Mouse (Mus musculus) liver, embryonic 11.5 days (tissue): ENCODE measurements around the gene Rpusd3. TPM values are rescaled to one million over a fixed set of nuclear protein-coding genes. Genes with fewer than 3 reads are reported as not detected.

Experiments
- ATAC-seq: fragments of 200-750 bp; cut with Nextera tagmentation; replicated peaks from 2 replicates; pipeline ENCODE4 v1.8.0; 2017; ENCODE audit warnings: moderate number of reproducible peaks, mild to moderate bottlenecking, moderate TSS enrichment, moderate library complexity; ENCODE audit not compliant: low FRiP score
- DNase-seq: peaks from one replicate; pipeline ENCODE4 v3.0.0-alpha.2; 2017; ENCODE audit warnings: low spot score
- H3K27ac ChIP-seq: fragments of 300-500 bp; sonication (generic); 2 replicates; pipeline ENCODE4 v1.5.1; 2014; ENCODE audit warnings: mild to moderate bottlenecking, low read depth, low read length, control low read depth
- H3K27me3 ChIP-seq: fragments of 300-500 bp; sonication (generic); replicated peaks from 2 replicates; pipeline ENCODE4 v1.6.1; 2014; ENCODE audit warnings: low read length, mixed read lengths; ENCODE audit not compliant: control insufficient read depth, insufficient read depth
- H3K36me3 ChIP-seq: fragments of 300-500 bp; sonication (generic); 2 replicates; pipeline ENCODE4 v1.6.1; 2014; ENCODE audit warnings: mild to moderate bottlenecking, low read length, moderate library complexity, mixed read lengths; ENCODE audit not compliant: control insufficient read depth, insufficient read depth
- H3K4me1 ChIP-seq: fragments of 300-500 bp; sonication (generic); replicated peaks from 2 replicates; pipeline ENCODE4 v1.6.1; 2014; ENCODE audit warnings: low read length, mixed read lengths; ENCODE audit not compliant: control insufficient read depth, insufficient read depth
- H3K4me2 ChIP-seq: fragments of 300-500 bp; sonication (generic); 2 replicates; pipeline ENCODE4 v1.6.1; 2014; ENCODE audit warnings: mild to moderate bottlenecking, control low read depth, moderate library complexity
- H3K4me3 ChIP-seq: fragments of 300-500 bp; sonication (generic); 2 replicates; pipeline ENCODE4 v1.5.1; 2014; ENCODE audit warnings: low read depth, low read length, control low read depth
- H3K9ac ChIP-seq: fragments of 300-500 bp; sonication (generic); 2 replicates; pipeline ENCODE4 v1.6.1; 2014; ENCODE audit warnings: low read depth, low read length, control low read depth
- H3K9me3 ChIP-seq: fragments of 300-500 bp; sonication (generic); 2 replicates; pipeline ENCODE4 v1.6.1; 2016; ENCODE audit warnings: low read length, inconsistent platforms, mixed read lengths; ENCODE audit not compliant: control insufficient read depth
- WGBS: fragments of 180-500 bp; shearing (Covaris S2); extraction: QIAGEN DNeasy Blood & Tissue Kit; methylation state at CpG from one replicate; pipeline ENCODE4 v1.1.7; 2014; 5-methylcytosine and 5-hydroxymethylcytosine counted together
- polyA plus RNA-seq: library from polyadenylated mRNA; unstranded; fragments of >200 nt; fragmentation: Nextera tagmentation; extraction: Ambion mirVana; gene quantifications from 2 replicates; pipeline ENCODE4 v1.2.1, GENCODE M21; 2014

The Rpusd3 gene
- polyA plus RNA-seq, 1 experiment from 2014 or later = 27.4 TPM

DNA sequence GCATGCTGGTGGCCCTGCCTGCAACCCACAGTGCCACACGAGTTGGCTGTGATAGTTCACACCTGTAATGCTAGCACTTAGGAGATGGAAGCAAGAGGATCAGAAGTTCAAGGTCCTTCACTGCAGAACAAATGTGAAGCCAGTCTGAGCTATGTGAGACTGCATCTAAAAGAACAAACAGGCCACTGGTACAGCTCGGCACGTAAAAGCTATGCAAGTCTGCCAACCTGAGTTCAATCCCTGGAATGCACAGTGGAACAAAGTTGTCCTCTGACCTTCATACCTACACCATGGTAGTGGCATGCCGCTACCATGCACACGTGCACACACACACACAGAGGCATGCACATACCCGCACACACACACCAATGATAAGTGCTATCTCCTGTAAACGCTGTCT lies 5.0 kb upstream of the Rpusd3 start:
- Histone ChIP-seq H3K27ac (no peak overlapping the region), H3K4me2 (no peak overlapping the region), H3K9ac (no peak overlapping the region), H3K4me1 (no peaks in the 10 kb centered on the region), H3K36me3 (no peaks in the 10 kb centered on the region), H3K9me3 (no peaks in the 10 kb centered on the region), H3K4me3 (no peak overlapping the region), H3K27me3 (no peaks in the 10 kb centered on the region)
- no peak for ATAC-seq
- no peak for DNase-seq
- 72% methylated on average over 7 of the region's 7 CpGs for WGBS

GRCm38 (mm10) chr6:113423000-113423399 lies 3.9 kb upstream of the Rpusd3 start:
- ATAC-seq (no peak), DNase-seq (no peak)
- Histone ChIP-seq H3K4me2 (no peak overlapping the region), H3K27me3 (no peaks in the 10 kb centered on the region), H3K9me3 (no peaks in the 10 kb centered on the region), H3K36me3 (no peaks in the 10 kb centered on the region), H3K4me3 (no peak overlapping the region), H3K4me1 (peaks cover 6% of the 10 kb centered on the region), H3K27ac (no peak overlapping the region), H3K9ac (no peak overlapping the region)
- WGBS = 45% methylated on average over 4 of the region's 4 CpGs

DNA sequence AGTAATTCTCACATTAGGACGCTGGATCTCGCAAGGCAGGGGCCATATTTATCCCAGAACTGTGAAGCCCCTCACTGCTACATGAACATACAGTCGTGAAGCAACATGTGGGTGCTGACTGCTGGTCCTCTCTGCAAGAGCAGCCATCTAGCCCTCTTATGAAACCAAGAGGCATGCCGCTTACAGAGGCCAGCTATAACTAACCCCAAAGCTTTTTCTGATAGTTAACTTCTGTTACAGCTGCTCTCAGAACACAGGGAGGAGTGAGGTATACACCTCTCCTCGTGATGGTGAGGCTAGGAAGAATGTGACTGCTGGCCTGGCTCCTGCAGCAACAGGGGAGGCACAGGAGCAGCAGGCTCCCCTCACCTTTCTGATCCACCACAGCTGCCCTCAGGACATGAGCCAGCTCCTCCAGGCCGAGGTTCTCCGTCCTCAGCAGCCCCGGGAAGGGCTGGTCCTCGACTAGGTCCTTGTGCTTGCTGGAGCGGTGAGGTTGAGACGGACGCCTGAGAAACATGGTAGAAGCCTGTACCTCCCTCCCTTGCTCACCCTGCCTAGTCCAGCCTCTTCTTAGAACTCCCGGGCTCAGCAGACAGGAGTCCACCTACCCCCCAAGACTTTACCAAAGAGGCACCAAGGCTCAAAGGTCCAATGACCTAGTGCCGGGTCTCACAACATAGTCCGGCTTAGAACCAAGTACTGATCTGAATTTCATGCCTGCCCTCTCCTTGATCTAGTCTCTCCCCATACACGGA lies 520 bp downstream of the Rpusd3 start:
- H3K9ac ChIP-seq = peak overlapping the region; percentile 90
- peak overlapping the region; percentile 99 for H3K4me2 ChIP-seq
- H3K4me3 ChIP-seq = peak overlapping the region; percentile 78
- no peaks in the 10 kb centered on the region; the same call in 1 of the 2 replicates for H3K36me3 ChIP-seq
- H3K9me3 ChIP-seq = no peaks in the 10 kb centered on the region
- H3K4me1 ChIP-seq = peaks cover 13% of the 10 kb centered on the region
- 14% methylated on average over 16 of the region's 16 CpGs for WGBS
- DNase-seq (peak; percentile 59), ATAC-seq (peak; percentile 65)
- peak overlapping the region; percentile 38; the same call in 1 of the 2 replicates for H3K27ac ChIP-seq
- no peaks in the 10 kb centered on the region for H3K27me3 ChIP-seq

GRCm38 (mm10) chr6:113416416-113416815 lies 2.7 kb downstream of the Rpusd3 start:
- 84% methylated on average over 5 of the region's 5 CpGs for WGBS
- ATAC-seq = no peak
- DNase-seq = no peak
- H3K36me3 ChIP-seq = peaks cover 2% of the 10 kb centered on the region; the same call in 1 of the 2 replicates
- H3K27me3 ChIP-seq = no peaks in the 10 kb centered on the region
- H3K4me1 ChIP-seq = peaks cover 13% of the 10 kb centered on the region
- H3K4me3 ChIP-seq = no peak overlapping the region
- no peak overlapping the region for H3K4me2 ChIP-seq
- no peaks in the 10 kb centered on the region for H3K9me3 ChIP-seq
- no peak overlapping the region for H3K9ac ChIP-seq
- no peak overlapping the region for H3K27ac ChIP-seq

DNA sequence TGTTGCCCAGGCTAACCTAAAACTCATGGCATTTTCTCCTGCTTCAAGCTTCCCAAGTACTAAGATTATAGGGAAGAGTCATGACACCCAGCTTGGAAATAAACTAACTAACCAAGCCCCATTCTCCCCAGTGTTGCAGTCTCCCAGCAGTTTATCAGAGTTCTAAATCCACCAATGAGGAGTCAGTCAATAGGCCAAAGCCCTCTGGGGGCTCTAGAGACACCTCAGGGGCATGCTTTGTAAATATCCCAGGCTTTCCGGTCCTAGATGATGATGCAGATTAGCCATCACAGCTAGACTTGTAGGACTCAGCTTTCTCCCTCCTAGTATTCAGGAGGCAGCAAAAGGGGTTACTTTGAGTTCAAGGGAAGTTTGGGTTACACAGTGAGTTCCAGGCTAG lies 9.1 kb downstream of the Rpusd3 start:
- Histone ChIP-seq H3K4me3 (no peak overlapping the region), H3K27ac (no peak overlapping the region), H3K27me3 (no peaks in the 10 kb centered on the region), H3K4me2 (no peak overlapping the region), H3K36me3 (0 out of 2 replicates have a peak, but pooled peaks cover 2% of the 10 kb centered on the region), H3K9me3 (no peaks in the 10 kb centered on the region), H3K4me1 (no peaks in the 10 kb centered on the region), H3K9ac (no peak overlapping the region)
- DNase-seq = no peak
- WGBS = 75% methylated on average over 1 of the region's 1 CpGs
- ATAC-seq = no peak

DNA sequence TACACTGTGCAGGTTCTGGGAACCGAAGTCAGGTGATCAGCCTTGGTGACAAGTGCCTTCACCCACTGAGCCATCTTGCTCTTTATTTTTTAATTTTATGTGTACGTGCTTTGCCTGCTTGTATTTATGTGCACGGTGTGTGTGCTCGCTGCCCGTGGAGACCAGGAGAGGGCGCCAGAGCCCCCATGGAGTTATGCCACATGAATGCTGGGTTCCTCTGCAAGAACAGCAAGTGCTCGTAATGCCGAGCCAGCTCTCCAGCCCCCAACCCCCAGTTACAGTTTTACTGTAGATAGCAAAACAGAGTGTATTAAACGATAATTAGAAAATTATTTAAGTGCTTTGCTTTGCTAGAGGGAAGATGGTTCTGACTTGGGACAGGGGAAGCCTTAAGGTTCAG lies 12.5 kb downstream of the Rpusd3 start:
- no peak overlapping the region for H3K4me2 ChIP-seq
- no peak overlapping the region for H3K27ac ChIP-seq
- H3K9me3 ChIP-seq = no peaks in the 10 kb centered on the region
- H3K4me3 ChIP-seq = no peak overlapping the region
- no peak overlapping the region for H3K9ac ChIP-seq
- DNase-seq (no peak), ATAC-seq (no peak)
- H3K27me3 ChIP-seq = no peaks in the 10 kb centered on the region
- no peaks in the 10 kb centered on the region for H3K4me1 ChIP-seq
- no peaks in the 10 kb centered on the region for H3K36me3 ChIP-seq
- 80% methylated on average over 9 of the region's 9 CpGs for WGBS

DNA sequence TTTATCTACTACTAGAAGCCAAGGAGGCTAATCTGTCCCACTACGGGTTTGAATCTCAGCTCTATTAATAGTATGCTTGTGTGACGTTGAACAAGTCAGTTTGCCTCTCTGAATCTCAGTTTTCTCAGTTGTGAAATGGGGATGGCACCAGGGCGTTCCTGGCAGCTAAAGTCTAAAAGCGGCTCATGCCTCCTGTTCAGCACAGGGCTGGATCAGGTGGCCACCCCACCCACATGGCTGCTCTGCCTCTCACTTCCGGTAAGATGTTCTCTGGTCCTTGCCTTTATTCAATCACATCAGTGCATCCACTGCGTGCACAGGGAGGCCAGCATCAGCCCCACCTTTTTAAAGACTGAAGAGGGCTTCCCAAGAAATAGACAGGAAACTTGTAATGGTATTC lies 13.7 kb downstream of the Rpusd3 start:
- Histone ChIP-seq H3K27me3 (no peaks in the 10 kb centered on the region), H3K4me2 (no peak overlapping the region), H3K4me1 (no peaks in the 10 kb centered on the region), H3K36me3 (no peaks in the 10 kb centered on the region), H3K4me3 (no peak overlapping the region), H3K27ac (no peak overlapping the region), H3K9ac (no peak overlapping the region), H3K9me3 (no peaks in the 10 kb centered on the region)
- 77% methylated on average over 6 of the region's 6 CpGs for WGBS
- DNase-seq (no peak), ATAC-seq (no peak)

- no peak overlapping the region for H3K4me2 ChIP-seq
- 72% methylated on average over 12 of the region's 12 CpGs for WGBS
- H3K4me3 ChIP-seq = no peak overlapping the region
- H3K36me3 ChIP-seq = no peaks in the 10 kb centered on the region
- H3K4me1 ChIP-seq = no peaks in the 10 kb centered on the region
- ATAC-seq (0 out of 2 replicates have a peak, but pooled peaks have one; percentile 13), DNase-seq (no peak)
- H3K27me3 ChIP-seq = no peaks in the 10 kb centered on the region
- H3K27ac ChIP-seq = no peak overlapping the region
- no peak overlapping the region for H3K9ac ChIP-seq
- no peaks in the 10 kb centered on the region for H3K9me3 ChIP-seq
These were observed 14.3 kb downstream of the Rpusd3 start for GRCm38 (mm10) chr6:113404649-113405448.
